Mouse (Mus musculus) monocyte, adult 2 months (primary cell): ENCODE data around the gene Etnk1.
"Not testable (repeated sequence)": the region's sequence is repeated elsewhere in the genome, so short reads cannot be mapped to it uniquely, and the experiment has no call there.

Experiments used
- DNase-seq, 2 experiments: peaks; one replicate each; pipeline ENCODE4 v3.0.0; 2022; ENCODE audit warnings: low spot score in 2 of 2, low read depth in 1 of 2

Etnk1 gene

GRCm38 (mm10) chr6:143149766-143150291 lies 17.2 kb upstream of the Etnk1 start:
- no peak for DNase-seq

DNA sequence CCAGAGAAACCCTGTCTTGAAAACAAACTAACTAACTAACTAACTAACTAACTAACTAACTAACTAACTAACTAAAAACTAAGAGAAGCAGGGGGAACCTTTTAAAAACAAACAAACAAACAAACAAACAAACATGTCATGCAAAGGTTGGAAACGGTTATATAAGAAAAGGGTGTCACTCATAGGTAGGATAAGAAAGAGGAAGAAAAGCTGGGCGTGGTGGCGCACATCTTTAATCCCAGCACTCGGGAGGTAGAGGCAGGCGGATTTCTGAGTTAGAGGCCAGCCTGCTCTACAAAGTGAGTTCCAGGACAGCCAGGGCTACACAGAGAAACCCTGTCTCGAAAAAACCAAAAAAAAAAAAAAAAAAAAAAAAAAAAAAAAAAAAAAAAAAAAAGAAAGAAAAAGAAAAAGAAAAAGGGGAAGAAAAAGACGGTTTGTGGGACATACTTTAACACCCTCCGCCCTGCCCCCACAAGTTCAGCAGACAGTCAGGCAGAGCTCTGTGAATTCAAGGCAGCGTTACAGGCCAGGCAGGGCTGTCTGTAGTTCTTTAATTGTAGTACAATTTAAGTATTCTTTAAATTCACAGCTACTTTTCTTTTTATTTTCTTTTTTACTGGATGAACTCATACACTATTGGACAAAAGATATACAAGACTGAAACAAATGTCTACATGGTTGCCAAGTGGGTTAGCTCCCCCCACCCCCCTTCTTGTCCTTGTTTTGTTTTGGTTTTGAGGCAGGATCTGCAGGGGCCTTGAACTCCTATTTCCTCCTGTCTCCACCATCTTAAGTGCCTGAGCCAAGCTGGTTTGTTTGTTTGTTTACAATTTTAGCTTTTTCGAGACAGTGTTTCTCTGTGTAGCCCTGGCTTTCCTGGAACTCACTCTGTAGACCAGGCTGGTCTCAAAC lies 15.7 kb upstream of the Etnk1 start:
- DNase-seq: not testable (repeated sequence)

- no peak for DNase-seq
Observed at GRCm38 (mm10) chr6:143152321-143152827, 14.6 kb upstream of the Etnk1 start.

- DNase-seq: no peak
Observed at GRCm38 (mm10) chr6:143153160-143153559, 13.9 kb upstream of the Etnk1 start.

- DNase-seq: no peak
Observed at GRCm38 (mm10) chr6:143153751-143154494, 13.1 kb upstream of the Etnk1 start.

- no peak for DNase-seq
Observed at GRCm38 (mm10) chr6:143154885-143155284, 12.1 kb upstream of the Etnk1 start.

DNA sequence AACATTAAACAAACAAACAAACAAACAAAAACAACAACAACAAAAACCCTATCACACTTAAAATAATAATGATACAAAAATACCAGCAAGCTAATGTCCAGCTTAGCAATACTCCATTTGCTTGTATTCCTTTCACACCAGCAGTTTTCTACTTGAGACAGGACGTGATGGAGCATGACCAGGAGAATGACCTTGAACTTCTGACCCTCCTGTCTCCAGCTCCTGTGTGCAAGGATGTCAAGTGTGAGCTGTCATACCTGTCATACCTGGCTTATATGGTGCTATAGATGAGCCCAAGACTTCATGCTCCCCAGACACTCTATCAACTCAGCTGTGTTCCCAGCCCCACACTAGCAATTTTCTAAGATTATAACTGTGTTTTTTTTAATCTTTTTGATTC lies 11.0 kb upstream of the Etnk1 start:
- no peak for DNase-seq

GRCm38 (mm10) chr6:143156684-143157083 lies 10.3 kb upstream of the Etnk1 start:
- DNase-seq: no peak

DNA sequence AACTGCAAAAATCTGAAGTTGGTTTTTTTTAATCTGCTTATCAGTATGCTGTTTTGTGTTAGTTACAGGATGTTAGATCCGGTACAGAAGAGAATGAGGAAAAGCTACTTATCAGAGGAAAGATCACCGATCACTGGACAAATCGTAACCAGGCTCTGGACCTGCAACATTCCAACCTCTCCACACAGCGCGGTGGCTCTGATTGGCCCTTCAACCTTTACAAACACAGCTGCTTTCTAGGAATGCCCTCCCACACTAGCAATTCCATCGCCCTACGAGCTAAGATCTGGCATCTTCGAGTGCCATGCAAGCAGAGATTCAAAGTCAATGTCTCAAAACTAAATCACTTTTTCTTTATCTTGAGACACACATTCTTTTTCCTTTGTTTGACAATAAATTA lies 9.6 kb upstream of the Etnk1 start:
- DNase-seq: no peak

- no peak for DNase-seq
Observed at GRCm38 (mm10) chr6:143160572-143161231, 6.3 kb upstream of the Etnk1 start.

GRCm38 (mm10) chr6:143162161-143162877 lies 4.7 kb upstream of the Etnk1 start:
- no peak for DNase-seq

- no peak for DNase-seq
Observed at GRCm38 (mm10) chr6:143163956-143164905, 2.8 kb upstream of the Etnk1 start.

DNA sequence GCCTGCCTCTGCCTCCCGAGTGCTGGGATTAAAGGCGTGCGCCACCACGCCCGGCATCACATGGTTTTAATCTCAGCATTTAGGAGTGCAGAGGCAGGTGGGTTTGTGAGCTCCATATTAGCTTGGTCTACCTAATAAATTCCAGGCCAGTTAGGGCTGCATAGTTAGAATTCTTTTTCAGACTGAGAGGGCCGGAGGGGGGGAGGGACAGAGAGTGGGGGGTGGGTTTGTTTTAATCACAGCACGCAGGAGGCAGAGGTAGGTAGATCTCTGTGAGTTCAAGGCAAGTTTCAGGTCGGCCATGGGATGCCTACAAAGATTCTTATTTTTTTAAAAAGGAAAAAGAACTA lies 2.1 kb upstream of the Etnk1 start:
- no peak for DNase-seq

- no peak for DNase-seq
Observed at GRCm38 (mm10) chr6:143165404-143166257, 1.4 kb upstream of the Etnk1 start.

- DNase-seq: no peak
Observed at GRCm38 (mm10) chr6:143167409-143167919, 443 bp downstream of the Etnk1 start.

GRCm38 (mm10) chr6:143167981-143168674 lies 1.1 kb downstream of the Etnk1 start:
- no peak for DNase-seq

DNA sequence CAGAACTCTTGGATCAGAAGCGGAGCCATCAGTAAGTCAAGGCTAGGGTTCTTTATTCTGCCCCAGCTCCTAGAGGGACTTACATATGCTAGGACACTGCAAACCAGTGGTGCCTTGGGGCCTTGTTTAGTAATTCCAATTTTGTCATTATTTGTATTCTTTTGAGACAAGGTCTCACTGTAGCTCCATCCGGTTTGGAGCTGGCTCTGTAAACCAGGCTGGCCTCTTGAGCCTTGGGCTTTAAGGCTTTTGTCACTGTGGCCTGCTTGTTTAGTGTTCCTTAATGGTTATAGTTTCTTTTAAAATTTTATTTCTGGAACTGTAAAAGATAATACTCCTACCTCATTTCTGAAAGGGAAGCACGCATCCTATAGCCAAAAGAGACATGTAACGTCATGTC lies 2.4 kb downstream of the Etnk1 start:
- DNase-seq: no peak
